Mouse (Mus musculus) embryonic facial prominence, embryonic 13.5 days (tissue): ENCODE results near the gene Arl15. TPM values are rescaled to one million over a fixed set of nuclear protein-coding genes. Genes with fewer than 3 reads are reported as not detected.

ENCODE experiments used
- polyA plus RNA-seq: library from polyadenylated mRNA; unstranded; fragments of >200 nt; fragmentation: Nextera tagmentation; extraction: Ambion mirVana; gene quantifications from 2 replicates; pipeline ENCODE4 v1.2.1, GENCODE M21; 2015

Arl15 gene
- polyA plus RNA-seq, 1 experiment from 2014 or later: 16.5 TPM

Other genes with a start within 250 kb of the Arl15 start
- 23.2 and 25.5 TPM in 2 replicates for gene Snx18, start 175.9 kb upstream of the Arl15 start, polyA plus RNA-seq
- 0.59 and 1.0 TPM in 2 replicates for gene Hspb3, start 130.8 kb upstream of the Arl15 start, polyA plus RNA-seq